12 mouse cellular contexts compared by ENCODE assay signal in the genomic region with DNA sequence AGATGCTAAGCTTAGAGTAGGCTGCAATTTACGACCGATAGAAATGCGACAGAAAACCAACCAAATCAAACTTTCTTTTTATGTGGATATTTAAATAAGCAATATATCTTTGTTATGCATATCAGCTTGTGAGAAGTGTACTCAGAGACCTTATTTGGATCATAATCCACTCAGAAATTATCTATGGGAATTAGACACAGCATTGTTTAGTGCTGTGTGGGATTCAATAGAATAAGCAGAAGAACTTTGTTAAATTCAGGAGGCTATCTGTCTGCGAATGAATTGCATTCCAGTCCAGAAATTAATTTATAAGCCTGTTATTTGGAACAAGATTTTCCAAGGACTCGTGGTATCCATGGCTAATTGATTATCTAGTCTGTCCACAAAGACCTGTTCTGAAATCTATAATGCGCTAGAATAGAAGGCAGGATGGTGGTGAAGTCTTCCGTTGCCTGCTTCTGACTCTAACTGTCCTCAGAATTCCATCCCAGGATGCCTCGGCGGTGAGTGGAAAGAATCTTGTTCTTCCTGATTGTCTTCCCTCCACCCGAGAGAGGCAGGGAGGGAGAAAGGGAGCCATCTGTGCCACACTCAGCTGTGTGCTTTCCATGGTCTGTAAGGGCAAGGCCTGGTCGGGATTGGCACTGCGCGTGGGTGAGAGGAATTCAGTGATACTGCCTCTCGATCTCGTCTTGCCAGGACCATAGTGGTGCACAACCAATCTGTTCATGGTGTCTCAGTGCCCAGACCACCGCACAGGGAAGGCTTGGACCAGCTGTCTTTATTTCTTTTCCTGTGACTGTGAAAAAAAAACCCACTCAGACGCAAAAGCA. TPM values are rescaled to one million over a fixed set of nuclear protein-coding genes. Genes with fewer than 3 reads are reported as not detected.
A peak's percentile ranks its signal among the peaks of the same experiment; 100 is the strongest.
DNase-seq lines count a peak whose midpoint lies in the region; ATAC-seq and TF ChIP-seq lines count a peak whose summit lies in the region.
"Had no signal": no experiment of that assay in that cellular context is flagged by ENCODE, and none has a peak within 500 bp of the region (broad histone marks: within the 10 kb centered on the region; RNA-seq: fewer than 3 reads in every experiment).

No protein-coding gene starts in this region.

- no peak overlapping the region for H3K4me2 ChIP-seq in kidney, embryonic 14.5 days (replicated peaks; ENCODE audit: low read depth, low read length)
- H3K4me2 ChIP-seq in forebrain, postnatal 0 days (ENCODE audit: low read depth) = no peak overlapping the region
- H3K4me2 ChIP-seq in midbrain, embryonic 13.5 days (replicated peaks) = no peak overlapping the region; the same call in 1 of the 2 replicates
- H3K4me2 ChIP-seq in lung, postnatal 0 days (replicated peaks; ENCODE audit: low read depth, low read length) = no peak overlapping the region
- H3K4me2 ChIP-seq: limb, embryonic 12.5 days had no signal

- no peak overlapping the region for H3K4me3 ChIP-seq in kidney, embryonic 14.5 days (ENCODE audit: low read length)
- H3K4me3 ChIP-seq in cerebellum, adult 2 months (replicated peaks; ENCODE audit: insufficient read depth, low read depth, low read length) = no peak overlapping the region
- no peak overlapping the region for H3K4me3 ChIP-seq in forebrain, postnatal 0 days (ENCODE audit: low read depth, low read length)
- H3K4me3 ChIP-seq in midbrain, embryonic 13.5 days (replicated peaks) = no peak overlapping the region
- H3K4me3 ChIP-seq in lung, postnatal 0 days (ENCODE audit: low read depth, low read length) = no peak overlapping the region
- H3K4me3 ChIP-seq: limb, embryonic 12.5 days had no signal

- no peak overlapping the region for H3K27ac ChIP-seq in kidney, embryonic 14.5 days (ENCODE audit: low read depth, low read length)
- H3K27ac ChIP-seq in cerebellum, adult 2 months (ENCODE audit: insufficient read depth, low read length) = no peak overlapping the region
- H3K27ac ChIP-seq in forebrain, postnatal 0 days (ENCODE audit: low read depth, low read length) = peak overlapping the region; percentile 35
- H3K27ac ChIP-seq in midbrain, embryonic 13.5 days = peak overlapping the region; percentile 63
- no peak overlapping the region for H3K27ac ChIP-seq in lung, postnatal 0 days (ENCODE audit: low read length)

- no peak for TF ChIP-seq CTCF in cerebellum, adult 2 months (IDR thresholded peaks at IDR 0.05; ENCODE audit: borderline replicate concordance, insufficient read depth, low read depth, low read length)
- TF ChIP-seq CTCF in forebrain, postnatal 0 days (IDR thresholded peaks at IDR 0.05; ENCODE audit: low read depth) = no peak
- no peak for TF ChIP-seq CTCF in lung, postnatal 0 days (IDR thresholded peaks at IDR 0.05)

- no peak for TF ChIP-seq POLR2A in cerebellum, adult 2 months (IDR thresholded peaks at IDR 0.05; ENCODE audit: borderline replicate concordance, insufficient read depth, low read length)

- H3K27me3 ChIP-seq in kidney, embryonic 14.5 days (ENCODE audit: control insufficient read depth, insufficient read depth, low read length) = no peaks in the 10 kb centered on the region
- no peaks in the 10 kb centered on the region for H3K27me3 ChIP-seq in cerebellum, adult 2 months (ENCODE audit: control insufficient read depth, insufficient read depth, low read length)
- H3K27me3 ChIP-seq in forebrain, postnatal 0 days (ENCODE audit: insufficient read depth, low read length) = no peaks in the 10 kb centered on the region
- H3K27me3 ChIP-seq in midbrain, embryonic 13.5 days = peaks cover 8% of the 10 kb centered on the region; the same call in 1 of the 2 replicates
- no peaks in the 10 kb centered on the region for H3K27me3 ChIP-seq in lung, postnatal 0 days (replicated peaks; ENCODE audit: insufficient read depth, low read length)
- H3K27me3 ChIP-seq: limb, embryonic 12.5 days had no signal

- TF ChIP-seq EP300 in lung, postnatal 0 days (IDR thresholded peaks at IDR 0.05) = no peak

- ATAC-seq in kidney, embryonic 14.5 days (ENCODE audit: low FRiP score, low TSS enrichment) = no peak
- peak; percentile 85 for ATAC-seq in forebrain, postnatal 0 days
- peak; percentile 57 for ATAC-seq in midbrain, embryonic 13.5 days
- no peak for ATAC-seq in lung, postnatal 0 days

- H3K4me1 ChIP-seq in kidney, embryonic 14.5 days (ENCODE audit: control insufficient read depth, insufficient read depth, low read length) = peaks cover 38% of the 10 kb centered on the region
- H3K4me1 ChIP-seq in cerebellum, adult 2 months (ENCODE audit: control insufficient read depth, insufficient read depth, low read length) = peaks cover 24% of the 10 kb centered on the region
- peaks cover 21% of the 10 kb centered on the region for H3K4me1 ChIP-seq in forebrain, postnatal 0 days (ENCODE audit: insufficient read depth)
- H3K4me1 ChIP-seq in midbrain, embryonic 13.5 days (replicated peaks) = peaks cover 61% of the 10 kb centered on the region
- H3K4me1 ChIP-seq in lung, postnatal 0 days (ENCODE audit: insufficient read depth, low read depth, low read length) = 0 out of 2 replicates have a peak, but pooled peaks cover 2% of the 10 kb centered on the region

- H3K9me3 ChIP-seq in kidney, embryonic 14.5 days (ENCODE audit: control insufficient read depth, low read length) = no peaks in the 10 kb centered on the region
- no peaks in the 10 kb centered on the region for H3K9me3 ChIP-seq in forebrain, postnatal 0 days (ENCODE audit: low read length)
- no peaks in the 10 kb centered on the region for H3K9me3 ChIP-seq in midbrain, embryonic 13.5 days
- no peaks in the 10 kb centered on the region for H3K9me3 ChIP-seq in lung, postnatal 0 days (ENCODE audit: low read length)
- H3K9me3 ChIP-seq: limb, embryonic 12.5 days had no signal

- H3K36me3 ChIP-seq in kidney, embryonic 14.5 days (ENCODE audit: control insufficient read depth, insufficient read depth, low read length) = no peaks in the 10 kb centered on the region
- H3K36me3 ChIP-seq in forebrain, postnatal 0 days (ENCODE audit: insufficient read depth) = no peaks in the 10 kb centered on the region
- H3K36me3 ChIP-seq in midbrain, embryonic 13.5 days = no peaks in the 10 kb centered on the region
- H3K36me3 ChIP-seq in lung, postnatal 0 days (ENCODE audit: insufficient read depth, low read length) = no peaks in the 10 kb centered on the region

- 93% methylated on average over 17 of the region's 17 CpGs for WGBS in kidney, embryonic 14.5 days
- WGBS in cerebellum, adult 2 months = 42% methylated on average over 17 of the region's 17 CpGs
- WGBS in forebrain, postnatal 0 days = 56% methylated on average over 17 of the region's 17 CpGs
- 51% methylated on average over 17 of the region's 17 CpGs for WGBS in midbrain, embryonic 13.5 days
- WGBS in lung, postnatal 0 days = 85% methylated on average over 17 of the region's 17 CpGs

- H3K9ac ChIP-seq in kidney, embryonic 14.5 days (ENCODE audit: low read depth, low read length) = no peak overlapping the region
- no peak overlapping the region for H3K9ac ChIP-seq in forebrain, postnatal 0 days
- H3K9ac ChIP-seq in midbrain, embryonic 13.5 days (replicated peaks) = no peak overlapping the region
- no peak overlapping the region for H3K9ac ChIP-seq in lung, postnatal 0 days (replicated peaks; ENCODE audit: low read depth)
- H3K9ac ChIP-seq: limb, embryonic 12.5 days had no signal

- peak; percentile 5 for DNase-seq in kidney, postnatal 10 days
- DNase-seq in cerebellum, adult 2 months = peak; percentile 58 to 73
- DNase-seq in forebrain, postnatal 0 days = peak; percentile 66
- DNase-seq in embryo, embryonic 10 days (ENCODE audit: low spot score) = no peak
- DNase-seq in lung, postnatal 0 days (ENCODE audit: low spot score) = no peak
- no peak for DNase-seq in layer of hippocampus, adult 8-10 months (ENCODE audit: low spot score in 2 of 2)
- DNase-seq: heart, postnatal 14 days; lung, adult 2 months; thymus, adult 2 months had no signal

RNA-seq across cellular contexts. Expression of a gene that starts 52.0 kb away (rescaled TPM):
- 34.0 and 52.2 TPM in 2 replicates for polyA plus RNA-seq in kidney, embryonic 14.5 days (2014; fragmentation: Nextera tagmentation; extraction: Ambion mirVana)
- polyA plus RNA-seq in cerebellum, adult 2 months (2012; rRNA removed) = 30.0 TPM in 2 replicates
- 17.2 and 24.2 TPM in 2 replicates for total RNA-seq in forebrain, postnatal 0 days (2014; rRNA removed)
- polyA plus RNA-seq in forebrain, postnatal 0 days (2015; fragmentation: Nextera tagmentation; extraction: Ambion mirVana) = 11.3 and 22.3 TPM in 2 replicates
- polyA plus RNA-seq in midbrain, embryonic 13.5 days (2015; fragmentation: Nextera tagmentation; extraction: Ambion mirVana) = 42.9 and 43.5 TPM in 2 replicates
- polyA plus RNA-seq in lung, postnatal 0 days (2015; fragmentation: Nextera tagmentation; extraction: Ambion mirVana) = 17.3 and 20.2 TPM in 2 replicates
- 10 to 100 TPM; 45.9 to 60.5 (median 53.5) TPM for total RNA-seq in layer of hippocampus, adult 8-10 months (2022)

Comparison
In these comparisons a context has a peak if more than half of its experiments do, and no peak if none do; other contexts are left out.
1. DNase-seq: peak in kidney, postnatal 10 days (single experiment), cerebellum, adult 2 months (2 of 2) and forebrain, postnatal 0 days (single experiment); none in embryo, embryonic 10 days (single experiment), lung, postnatal 0 days (single experiment) and layer of hippocampus, adult 8-10 months (0 of 2).
2. ATAC-seq: peak in forebrain, postnatal 0 days (single experiment) and midbrain, embryonic 13.5 days (single experiment); none in kidney, embryonic 14.5 days (single experiment) and lung, postnatal 0 days (single experiment).
3. H3K27ac ChIP-seq: peak in forebrain, postnatal 0 days (single experiment) and midbrain, embryonic 13.5 days (single experiment); none in kidney, embryonic 14.5 days (single experiment), cerebellum, adult 2 months (single experiment) and lung, postnatal 0 days (single experiment).